Mouse (Mus musculus) embryo, embryonic 9.5 days (tissue): ENCODE measurements around the gene Gm11549.

Source experiments
- DNase-seq: peaks from one replicate; pipeline ENCODE4 v3.0.0-alpha.2; 2017; ENCODE audit errors: extremely low spot score

Gm11549 gene

GRCm38 (mm10) chr3:36521073-36522060, at the start of gene Gm11549:
Gm11549 (minus strand) TSS chr3:36521813.
- peak; percentile 53 for DNase-seq

DNA sequence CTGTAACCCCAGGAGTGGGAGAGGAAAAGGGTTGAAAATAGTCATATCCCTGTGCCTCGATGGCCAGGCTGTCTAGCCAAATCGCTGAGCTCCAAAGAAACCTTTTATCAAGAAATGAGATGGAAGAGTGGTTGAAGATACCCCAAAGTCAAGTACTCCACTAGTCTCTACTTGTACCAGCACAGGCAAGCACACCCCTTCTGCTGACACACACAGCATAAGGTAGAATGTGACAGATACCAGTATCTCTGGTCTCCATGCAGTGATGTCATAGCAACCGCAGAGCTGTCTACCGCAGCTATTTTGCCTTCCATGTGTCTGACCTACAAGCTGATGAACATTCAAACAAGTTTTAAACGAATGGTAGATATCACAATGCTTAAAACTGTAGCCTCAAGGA, 48.2 kb upstream of the Gm11549 start:
- DNase-seq: no peak

DNA sequence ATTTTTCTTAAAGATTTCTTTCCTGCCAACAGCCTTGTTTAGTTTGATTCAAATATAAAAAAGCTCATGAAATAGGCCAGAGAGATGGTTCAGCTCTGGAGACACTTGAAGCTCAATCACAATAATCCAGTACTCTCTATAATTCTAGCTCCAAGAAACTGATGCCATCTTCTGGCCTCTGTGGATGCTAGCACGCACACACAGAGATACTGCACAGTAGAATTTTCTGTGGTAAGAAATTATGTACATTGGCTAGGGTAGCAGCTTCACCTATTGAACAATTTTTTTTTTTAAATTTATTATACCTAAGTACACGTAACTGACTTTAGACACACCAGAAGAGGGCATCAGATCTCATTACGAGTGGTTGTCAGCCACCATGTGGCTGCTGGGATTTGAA, 42.1 kb upstream of the Gm11549 start:
- DNase-seq: no peak

GRCm38 (mm10) chr3:36559606-36560005, 38.0 kb upstream of the Gm11549 start:
- DNase-seq: no peak

GRCm38 (mm10) chr3:36557601-36558000, 36.0 kb upstream of the Gm11549 start:
- no peak for DNase-seq

DNA sequence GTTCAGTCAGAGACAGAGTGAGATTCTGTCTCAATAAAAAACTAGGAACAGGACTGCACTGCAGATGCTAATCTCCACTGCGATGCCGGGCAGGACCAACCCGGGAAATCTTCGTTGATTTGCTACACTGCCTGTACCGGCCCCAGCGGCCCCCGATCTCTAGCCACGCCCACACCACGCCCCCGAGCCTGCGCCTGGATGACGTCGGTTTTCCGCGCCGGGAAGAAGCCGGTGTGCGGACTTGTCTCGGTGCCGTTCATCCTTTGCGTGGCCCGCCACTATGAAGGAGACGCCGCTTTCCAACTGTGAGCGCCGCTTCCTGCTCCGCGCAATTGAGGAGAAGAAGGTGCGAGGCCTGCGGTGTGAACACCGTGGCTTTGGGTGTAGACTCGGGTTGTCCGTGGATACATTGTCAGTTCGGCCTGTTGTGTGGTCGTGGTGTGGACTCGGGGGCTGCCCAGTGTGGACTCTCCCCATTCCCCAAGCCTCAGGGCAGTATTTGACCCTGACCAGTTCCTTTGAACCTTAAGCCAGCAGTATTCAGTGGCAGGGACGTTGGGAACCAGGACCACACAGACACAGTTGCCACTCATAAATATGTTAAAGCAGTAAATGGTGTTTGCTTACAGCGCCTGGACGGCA, 30.9 kb upstream of the Gm11549 start, which contains the start of gene Exosc9:
TSS of gene Exosc9 (plus strand) at position 201 of the 642 bp plus-strand sequence.
- DNase-seq: peak; percentile 97

GRCm38 (mm10) chr3:36551851-36552384, 30.3 kb upstream of the Gm11549 start:
- no peak for DNase-seq

DNA sequence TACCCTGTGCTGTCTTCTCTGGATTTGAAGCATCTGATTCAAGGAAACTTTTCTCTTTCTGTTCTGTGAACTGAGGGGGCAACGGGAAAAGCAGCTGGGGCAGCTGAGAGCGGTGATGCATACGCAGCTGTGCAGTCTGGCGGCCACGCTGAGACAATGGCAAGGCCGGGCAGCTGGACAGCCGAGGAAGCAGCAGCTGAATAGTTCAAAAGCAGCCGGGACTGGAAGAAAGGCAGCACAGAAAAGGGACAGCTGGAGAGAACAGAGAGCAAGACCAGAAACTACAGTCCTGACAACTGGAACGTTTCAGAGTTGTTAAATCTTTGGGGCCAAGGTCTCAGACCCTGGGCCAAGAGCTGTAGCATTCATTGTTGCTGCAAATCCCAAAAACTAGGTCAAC, 29.7 kb upstream of the Gm11549 start:
- DNase-seq: peak; percentile 49

DNA sequence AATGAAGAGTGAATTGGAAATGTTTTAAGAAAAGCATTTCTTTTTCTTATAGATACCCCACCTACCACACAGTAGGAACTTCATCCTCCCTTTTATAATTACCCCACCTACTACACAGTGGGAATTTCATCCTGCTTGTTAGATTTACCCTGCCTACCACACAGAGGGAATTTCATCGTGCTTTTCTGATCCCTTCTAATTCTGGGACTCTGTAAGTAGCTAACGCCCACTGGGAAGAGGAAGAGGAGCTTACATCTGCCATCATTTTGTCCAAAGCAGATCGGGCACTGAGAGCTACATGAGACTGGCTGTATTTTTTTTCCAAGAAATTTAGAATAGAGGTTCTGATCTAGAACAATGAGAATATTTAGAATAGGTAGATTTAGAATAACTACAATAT, 23.3 kb upstream of the Gm11549 start:
- DNase-seq: no peak

DNA sequence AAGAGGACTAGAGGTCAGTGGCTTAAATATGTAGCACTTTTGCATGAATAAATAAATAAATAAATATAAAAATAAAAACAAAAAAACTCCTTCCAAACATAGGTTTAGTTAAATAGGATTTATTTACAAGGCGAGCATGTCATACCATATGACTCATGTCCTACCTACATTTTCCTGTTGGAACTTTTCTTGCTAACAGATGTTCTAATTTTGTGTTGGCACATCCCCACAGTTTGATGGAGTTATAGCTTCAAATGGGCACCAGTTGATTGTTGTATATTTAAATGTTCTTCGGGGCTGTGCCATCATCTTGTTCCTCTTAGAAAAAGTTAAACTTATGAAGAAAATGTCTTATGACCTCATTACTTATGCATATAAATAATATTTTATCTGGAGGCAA, 19.8 kb upstream of the Gm11549 start:
- no peak for DNase-seq

DNA sequence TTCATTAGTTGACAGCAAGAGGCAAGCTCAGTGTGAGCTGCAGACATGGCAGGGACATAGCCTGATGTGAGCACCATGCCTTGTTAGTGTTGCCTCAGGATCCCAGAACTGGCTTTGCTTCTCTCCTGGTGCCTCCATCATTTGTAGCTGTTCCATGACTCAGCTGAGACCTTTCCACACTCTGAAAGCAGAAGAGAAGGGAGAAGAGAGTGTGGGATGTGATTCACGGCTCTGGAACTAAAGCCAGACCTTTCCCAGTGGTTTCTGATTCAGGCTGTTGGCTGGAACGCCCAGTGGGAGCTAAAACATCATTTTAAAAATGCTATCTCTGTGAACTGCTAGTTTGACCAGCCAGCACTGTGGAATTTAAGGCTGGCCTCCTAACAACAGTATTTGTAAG, 19.1 kb upstream of the Gm11549 start:
- no peak for DNase-seq

GRCm38 (mm10) chr3:36537701-36538470, 16.3 kb upstream of the Gm11549 start:
- no peak for DNase-seq

DNA sequence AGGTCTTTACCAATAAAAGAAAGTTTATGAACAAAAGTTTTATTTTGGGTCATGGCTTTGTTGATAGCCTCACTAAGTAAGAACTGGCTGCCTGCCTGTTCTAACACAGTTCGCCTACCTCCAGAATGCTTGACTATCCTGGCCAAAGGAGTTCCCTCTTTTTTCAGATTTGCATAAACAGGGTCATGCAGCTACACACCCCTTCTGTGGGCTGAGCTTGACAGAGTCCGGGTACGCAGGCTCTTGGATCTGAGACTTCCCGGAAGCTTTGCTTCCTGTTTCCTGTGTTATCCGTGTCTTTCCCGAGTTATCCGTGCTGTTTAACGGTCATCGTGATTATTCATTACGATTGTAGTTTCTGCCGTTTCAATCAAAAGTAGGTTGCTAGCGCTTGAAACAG, 14.4 kb upstream of the Gm11549 start:
- no peak for DNase-seq

- DNase-seq: no peak
These were observed 11.6 kb upstream of the Gm11549 start for GRCm38 (mm10) chr3:36533201-36533672.

DNA sequence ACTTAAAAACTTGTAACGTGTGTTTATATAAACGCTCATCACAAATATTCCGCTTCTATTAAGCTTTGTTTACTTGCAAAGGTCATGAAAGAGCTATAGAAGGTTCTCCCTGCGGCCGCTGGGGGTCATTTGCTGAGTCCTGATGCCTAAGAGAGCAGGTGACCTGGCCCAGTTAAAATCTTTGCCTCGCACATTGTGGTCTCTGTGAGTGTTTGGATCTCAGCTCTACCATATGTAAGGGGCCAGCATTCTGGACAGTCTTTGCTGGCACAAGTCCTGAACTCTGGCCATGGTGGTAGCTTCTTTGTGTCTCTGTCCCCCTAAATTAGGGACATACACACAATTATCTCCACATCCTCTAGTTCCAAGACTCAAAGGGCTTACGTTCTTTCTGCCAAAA, 11.1 kb upstream of the Gm11549 start:
- no peak for DNase-seq

DNA sequence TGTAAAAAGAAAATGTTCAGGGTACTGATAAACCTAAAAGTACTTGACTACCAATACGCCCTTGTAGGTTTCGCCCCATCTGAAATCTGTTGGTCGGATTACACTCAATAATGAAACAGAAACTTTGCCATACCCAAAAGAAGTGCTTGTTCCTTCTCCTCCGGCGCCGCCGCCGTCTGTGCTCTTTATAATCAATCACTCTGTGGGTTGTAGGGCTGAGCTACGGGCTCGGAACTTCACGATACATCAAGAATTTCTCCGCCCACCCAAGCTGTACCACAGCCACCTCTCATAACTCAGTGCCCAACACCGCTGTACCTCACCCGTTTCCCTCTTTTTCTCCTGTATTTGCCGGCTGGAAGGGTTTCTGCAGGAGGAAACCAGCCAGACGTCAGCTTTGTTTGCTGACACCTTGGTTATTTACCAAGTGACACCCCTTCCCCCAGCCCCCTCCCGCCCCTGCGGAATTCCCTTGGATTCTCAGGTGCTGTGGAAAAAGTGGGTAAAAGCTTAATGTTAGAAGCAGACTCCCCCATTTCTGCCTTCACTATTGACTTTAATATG, 10.4 kb upstream of the Gm11549 start:
- peak; percentile 42 for DNase-seq

DNA sequence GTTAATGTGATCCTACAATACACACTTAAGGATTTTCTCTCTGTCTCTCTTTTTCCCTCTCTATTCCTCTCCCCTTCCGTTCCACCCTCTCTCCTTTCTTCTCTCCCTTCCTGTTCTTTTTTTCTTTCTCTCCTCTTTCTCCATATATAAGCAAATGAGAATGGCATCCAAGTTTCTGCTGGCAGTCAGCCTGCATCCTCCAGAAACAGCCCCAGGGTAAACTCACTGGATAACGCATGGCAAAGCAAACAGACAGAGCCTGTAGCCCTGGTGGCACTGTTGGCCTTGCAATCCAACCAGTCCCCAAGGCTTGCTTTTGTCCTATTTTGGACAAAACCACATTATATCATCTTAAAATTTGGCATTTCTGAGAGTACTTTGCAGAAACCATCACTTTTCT, 9.6 kb upstream of the Gm11549 start:
- DNase-seq: no peak

DNA sequence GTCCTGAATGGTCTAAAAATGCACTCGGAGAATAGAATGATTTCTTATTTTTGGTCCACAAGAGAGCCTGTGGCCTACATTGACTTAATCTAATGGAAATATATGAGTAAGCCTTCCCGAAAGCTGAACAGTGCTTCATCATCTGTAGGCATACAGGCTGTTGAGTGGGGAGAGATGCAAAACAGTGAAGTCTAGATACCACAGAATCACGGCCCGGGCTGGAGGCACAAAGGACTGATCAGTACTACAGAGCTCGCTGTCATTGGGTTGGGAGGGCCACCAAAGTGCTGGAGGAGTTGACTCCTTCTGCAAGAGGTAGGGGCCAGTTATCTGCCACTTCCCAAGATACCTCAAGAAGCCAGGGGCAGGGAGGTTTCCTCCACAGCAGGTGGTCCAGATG, 9.2 kb upstream of the Gm11549 start:
- no peak for DNase-seq

DNA sequence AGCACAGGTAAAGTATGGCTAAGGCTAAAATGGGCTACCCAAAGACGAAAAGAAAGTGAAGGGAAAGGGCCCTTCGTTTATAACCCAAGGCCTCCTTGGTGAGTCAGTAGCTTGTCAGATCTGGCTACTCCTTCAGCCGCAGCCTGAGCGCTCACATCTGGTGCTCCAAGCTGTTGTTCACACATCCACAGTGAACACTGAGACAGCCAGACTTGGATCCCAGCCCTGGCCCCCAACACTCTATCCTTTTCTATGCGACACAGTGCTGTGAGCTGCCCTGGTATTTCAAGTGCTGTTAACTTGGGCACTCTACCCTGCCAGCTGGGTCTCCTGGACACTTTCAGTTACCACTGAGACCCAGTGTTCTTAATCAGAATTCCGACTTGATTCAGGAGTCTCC, 8.7 kb upstream of the Gm11549 start:
- DNase-seq: no peak

DNA sequence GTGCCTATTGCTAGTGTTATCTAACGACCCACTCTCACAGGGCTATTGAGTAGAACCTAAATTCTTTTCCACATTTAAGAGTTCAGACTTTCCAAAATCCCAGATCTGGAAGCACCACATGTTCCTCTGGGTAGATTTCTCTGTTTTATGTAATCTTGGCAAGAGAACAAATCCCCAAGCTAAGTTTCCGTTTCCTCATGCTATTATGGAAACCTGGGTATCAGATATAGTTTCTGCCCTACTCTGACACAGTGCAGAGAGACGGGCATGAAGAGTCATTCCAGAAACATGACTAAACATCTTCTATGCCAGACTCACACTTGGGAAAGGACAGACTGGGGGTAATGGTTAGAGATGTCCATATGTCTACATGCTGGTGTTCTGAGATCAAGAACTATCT, 2.9 kb upstream of the Gm11549 start:
- DNase-seq: no peak

DNA sequence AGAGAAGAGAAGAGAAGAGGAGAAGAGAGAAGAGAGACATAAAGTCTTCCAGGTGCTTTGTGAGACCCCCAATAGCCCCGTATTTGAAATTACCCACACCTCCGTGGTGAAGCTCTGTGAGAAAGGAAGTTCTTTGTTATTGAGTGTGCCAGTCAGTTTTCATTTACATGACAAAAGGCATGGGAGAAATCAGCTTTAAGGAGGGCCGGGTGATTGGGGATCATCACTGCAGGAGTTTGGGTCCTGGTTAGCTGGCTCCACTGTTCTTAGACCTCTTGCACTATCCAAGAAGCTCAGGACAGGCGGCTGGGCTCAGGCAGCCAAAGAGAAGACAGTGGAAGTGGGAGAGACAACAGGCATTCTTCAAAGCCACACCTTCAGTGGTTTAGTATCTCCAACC, 524 bp upstream of the Gm11549 start:
- DNase-seq: no peak

GRCm38 (mm10) chr3:36516196-36516595, 5.4 kb downstream of the Gm11549 start:
- no peak for DNase-seq
